Mouse (Mus musculus): Measurements from ENCODE around the gene Plin3.

GRCm38 (mm10) chr17:56261166-56261565 is 31.5 kb downstream of the Plin3 start:
- TF ChIP-seq POLR2A (IDR thresholded peaks at IDR 0.05; ENCODE audit: low read depth, low read length) (no peak), CTCF (conservative IDR thresholded peaks at IDR 0.05; ENCODE audit: insufficient read depth, insufficient read length, low read depth, low read length) (no peak)

All from kidney, adult 2 months (tissue).